Mouse (Mus musculus) cortical plate, adult 2 months (tissue): ENCODE measurements around the gene Ezh1.

ENCODE experiments used
- CTCF ChIP-seq: fragments of 200-500 bp; IDR thresholded peaks from 2 replicates; pipeline ENCODE4 v1.5.1; 2011; ENCODE audit warnings: mild to moderate bottlenecking, control low read depth, low read length; ENCODE audit not compliant: insufficient read depth; ENCODE audit errors: extremely low read depth
- POLR2A ChIP-seq: fragments of 200-500 bp; IDR thresholded peaks from 2 replicates; pipeline ENCODE4 v1.6.1; 2011; ENCODE audit warnings: mild to moderate bottlenecking, low read length, control low read depth; ENCODE audit not compliant: insufficient read depth; ENCODE audit errors: extremely low read depth

DNA sequence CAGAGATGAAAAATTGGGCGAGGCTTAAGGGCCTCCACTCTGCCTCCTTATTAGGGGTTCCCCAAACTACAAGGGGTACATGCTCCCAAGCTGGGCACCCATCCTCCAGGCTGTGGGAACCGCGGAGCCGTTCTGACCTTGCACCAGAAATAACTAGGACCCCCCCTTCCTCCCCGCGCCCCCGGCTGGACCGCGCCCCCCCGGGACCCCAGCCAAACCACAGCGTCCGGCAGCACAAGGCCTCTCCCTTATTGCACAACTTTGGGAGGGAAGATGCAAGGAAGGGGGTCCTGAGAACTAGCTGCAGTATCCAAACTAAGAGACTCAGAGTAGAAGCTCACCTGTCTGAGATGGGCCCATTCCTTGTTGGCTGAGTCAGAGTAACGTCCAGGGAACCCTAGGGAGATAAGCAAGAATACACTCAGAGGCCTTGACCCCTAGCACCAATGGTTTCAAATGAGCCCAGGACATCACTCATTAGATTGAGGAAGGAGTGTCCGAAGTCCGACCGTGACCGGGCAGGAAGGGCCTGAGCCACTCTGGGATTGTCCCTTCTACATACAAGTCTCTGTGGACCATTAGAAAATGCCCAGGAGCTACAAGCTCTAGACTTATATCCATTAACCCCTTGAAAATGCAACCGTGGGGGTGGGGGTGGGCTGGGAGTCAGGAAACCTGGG lies 57.8 kb downstream of the Ezh1 start:
- TF ChIP-seq CTCF, result no peak
- TF ChIP-seq POLR2A, result no peak
